Mouse (Mus musculus) thymus, postnatal 36 days (tissue): ENCODE measurements around the gene Zfp513.
A peak's percentile ranks its signal among the peaks of the same experiment; 100 is the strongest.

Experiments used
- DNase-seq, 2 experiments: peaks; one replicate each; pipeline ENCODE4 v3.0.0; 2022; ENCODE audit warnings: mixed read lengths in 2 of 2

The Zfp513 gene

GRCm38 (mm10) chr5:31199893-31200292 is 2.2 kb downstream of the Zfp513 start:
- DNase-seq = peak; percentile 25 to 39

DNA sequence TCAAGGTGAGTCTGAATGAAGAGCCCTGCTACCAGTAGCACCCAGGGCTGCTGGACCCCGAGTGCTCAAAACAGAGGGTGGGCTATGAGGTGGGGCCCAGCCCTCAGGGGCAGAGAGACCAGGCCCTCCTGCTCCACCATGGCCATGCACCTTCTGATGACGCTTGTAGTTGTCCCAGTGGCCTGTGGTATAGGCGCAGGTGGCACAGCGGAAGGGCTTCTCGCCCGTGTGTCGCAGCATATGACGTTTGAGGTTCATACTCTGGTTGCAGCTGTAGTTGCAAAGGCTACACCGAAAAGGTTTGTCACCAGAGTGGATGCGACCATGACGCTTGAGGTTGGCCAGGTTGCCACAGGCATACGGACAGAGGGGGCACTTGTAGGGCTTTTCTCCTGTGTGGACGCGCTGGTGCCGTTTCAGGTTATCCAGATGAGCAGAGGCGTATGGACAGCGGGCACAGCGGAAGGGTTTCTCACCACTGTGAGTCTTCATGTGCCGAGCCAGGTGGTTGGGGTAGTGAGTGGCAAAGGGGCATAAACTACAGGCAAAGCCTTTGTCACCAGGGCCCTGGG is 2.7 kb downstream of the Zfp513 start:
- DNase-seq = peak in 1 of 2 experiments; percentile 14

GRCm38 (mm10) chr5:31198616-31199320 is 3.3 kb downstream of the Zfp513 start:
- DNase-seq = no peak

DNA sequence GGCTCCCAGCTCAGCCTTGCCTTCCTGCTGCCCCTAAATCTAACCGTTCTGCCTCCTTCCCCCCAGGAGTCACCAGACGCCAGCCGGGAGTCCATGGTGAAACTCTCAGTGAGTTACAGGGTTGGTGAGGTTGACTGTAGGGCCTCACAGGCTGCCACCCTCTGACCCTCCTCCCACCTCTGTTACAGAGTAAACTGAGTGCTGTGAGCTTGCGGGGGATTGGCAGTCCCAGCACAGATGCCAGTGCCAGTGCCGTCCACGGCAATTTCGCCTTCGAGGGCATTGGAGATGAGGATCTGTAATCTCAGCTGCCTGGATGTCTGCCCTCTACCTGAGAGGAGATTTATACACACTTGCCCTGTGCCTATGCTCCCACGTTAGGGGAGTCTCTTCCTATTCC is 3.9 kb downstream of the Zfp513 start:
- peak in 1 of 2 experiments; percentile 7 for DNase-seq

DNA sequence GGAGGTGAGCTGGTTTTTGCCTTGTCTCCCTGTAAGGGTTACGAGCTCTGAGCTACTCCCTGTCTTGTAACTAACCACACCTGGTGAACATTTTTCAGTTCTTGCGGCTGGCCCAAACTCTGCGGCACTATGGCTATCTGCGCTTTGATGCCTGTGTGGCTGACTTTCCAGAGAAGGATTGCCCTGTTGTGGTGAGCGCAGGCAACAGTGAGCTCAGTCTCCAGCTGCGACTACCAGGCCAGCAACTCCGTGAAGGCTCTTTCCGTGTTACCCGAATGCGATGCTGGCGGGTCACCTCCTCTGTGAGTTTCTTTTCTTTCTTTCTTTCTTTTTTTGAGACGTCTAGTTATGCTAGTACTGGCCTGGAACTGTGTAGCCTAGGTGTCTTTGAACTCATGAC is 5.0 kb downstream of the Zfp513 start:
- no peak for DNase-seq

DNA sequence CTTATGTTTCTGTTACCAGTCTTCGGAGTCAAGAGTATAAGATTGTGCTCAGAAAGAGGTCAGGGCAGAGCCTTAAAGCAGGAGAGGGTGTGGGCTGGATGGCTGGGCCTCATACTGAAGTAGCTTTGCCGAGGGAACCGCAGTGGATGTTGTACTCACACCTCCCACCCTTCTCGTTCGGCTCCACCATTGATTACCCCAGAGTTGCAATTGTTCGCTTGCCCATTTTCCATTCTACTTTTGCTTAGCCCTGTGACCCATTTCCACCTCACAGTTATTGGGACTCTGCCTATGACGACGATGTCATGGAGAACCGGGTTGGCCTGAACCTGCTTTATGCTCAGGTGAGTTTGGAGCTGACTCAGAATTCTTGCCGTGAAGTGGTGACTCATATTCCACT is 5.9 kb downstream of the Zfp513 start:
- DNase-seq = no peak

DNA sequence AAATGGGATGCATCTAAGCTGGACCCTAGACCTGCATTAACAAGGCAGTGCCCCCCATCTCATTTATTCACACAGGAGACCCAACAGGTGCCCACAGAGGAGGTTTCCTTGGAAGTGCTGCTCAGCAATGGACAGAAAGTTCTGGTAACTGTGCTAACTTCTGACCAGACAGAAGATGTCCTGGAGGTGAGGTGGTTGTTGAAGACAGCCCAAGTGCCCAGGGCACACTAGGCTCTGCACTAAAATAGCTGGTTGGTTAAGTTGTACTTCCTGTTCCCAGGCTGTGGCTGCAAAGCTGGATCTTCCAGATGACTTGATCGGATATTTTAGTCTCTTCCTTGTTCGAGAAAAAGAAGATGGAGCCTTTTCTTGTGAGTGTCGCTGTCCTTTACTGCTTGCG is 6.4 kb downstream of the Zfp513 start:
- no peak for DNase-seq

- peak in 1 of 2 experiments; percentile 11 for DNase-seq
Observed at GRCm38 (mm10) chr5:31194486-31195485, 7.3 kb downstream of the Zfp513 start.

GRCm38 (mm10) chr5:31193631-31194281 is 8.3 kb downstream of the Zfp513 start:
- DNase-seq = no peak

DNA sequence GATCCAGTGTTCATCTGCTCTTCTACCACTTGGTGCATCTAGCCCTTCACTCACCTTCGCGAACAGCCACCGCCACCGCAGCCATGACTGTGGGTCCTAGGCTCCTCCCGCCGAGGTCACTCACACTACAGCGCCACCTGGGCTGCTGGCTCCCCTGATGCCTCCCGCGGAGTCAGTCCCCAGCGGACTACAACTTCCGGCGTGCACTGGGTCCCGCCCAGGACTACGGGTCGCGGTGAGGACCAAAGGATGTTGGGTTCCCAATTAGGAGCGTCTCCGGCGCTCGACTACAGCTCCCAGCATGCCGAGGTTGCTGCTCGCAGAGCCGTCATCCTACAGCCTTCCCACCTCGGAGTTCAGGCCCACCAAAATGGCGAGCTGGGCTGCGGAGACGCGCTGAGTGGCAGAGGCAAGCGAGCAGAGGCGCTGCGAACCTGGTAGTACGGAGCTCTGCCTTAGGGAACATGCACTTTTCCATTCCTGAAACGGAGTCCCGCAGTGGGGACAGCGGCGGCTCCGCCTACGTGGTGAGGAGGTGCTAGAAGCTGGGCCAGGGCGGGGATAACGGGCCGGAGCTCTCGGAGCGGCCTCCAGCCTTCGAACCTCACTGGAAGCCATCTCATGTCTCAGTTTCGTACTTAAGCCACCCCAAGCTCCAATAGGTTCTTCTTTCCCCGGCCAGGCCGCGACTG is 9.0 kb downstream of the Zfp513 start, which contains the start of the genes Snx17 and Eif2b4:
Gene Snx17, plus strand, starts transcription at position 289 of the 692 bp plus-strand sequence.
Gene Eif2b4, minus strand, starts transcription at position 492 of the 692 bp plus-strand sequence.
- peak; percentile 100 for DNase-seq

GRCm38 (mm10) chr5:31192045-31192938 is 9.8 kb downstream of the Zfp513 start:
- DNase-seq = no peak

- no peak for DNase-seq
Observed at GRCm38 (mm10) chr5:31190201-31190600, 11.9 kb downstream of the Zfp513 start.

GRCm38 (mm10) chr5:31188223-31188840 is 13.8 kb downstream of the Zfp513 start:
- peak in 1 of 2 experiments; percentile 9 for DNase-seq

GRCm38 (mm10) chr5:31183678-31184077 is 18.4 kb downstream of the Zfp513 start:
- no peak for DNase-seq

DNA sequence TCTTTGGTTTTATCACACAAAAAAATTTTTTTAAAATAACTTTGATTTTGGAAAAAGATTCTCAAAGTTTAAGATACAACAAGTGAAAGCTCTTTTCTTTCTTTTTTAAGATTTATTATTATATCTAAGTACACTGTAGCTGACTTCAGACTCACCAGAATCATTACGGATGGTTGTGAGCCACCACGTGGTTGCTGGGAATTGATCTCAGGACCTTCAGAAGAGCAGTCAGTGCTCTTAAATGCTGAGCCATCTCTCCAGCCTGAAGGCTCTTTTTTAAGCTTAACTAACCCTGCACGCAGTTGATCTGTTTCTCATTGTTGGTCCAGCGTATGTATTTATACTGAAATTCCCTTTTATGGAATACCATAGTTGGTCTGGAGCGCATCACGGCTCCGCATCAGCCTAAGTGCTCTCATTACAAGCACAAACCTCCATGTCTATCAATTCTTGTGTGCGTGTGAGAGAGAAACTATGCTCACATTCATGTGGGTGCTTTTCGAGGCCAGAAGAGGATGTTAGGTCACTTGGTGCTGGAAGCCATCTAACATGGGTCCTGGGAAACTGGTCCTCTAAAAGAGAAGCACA is 20.8 kb downstream of the Zfp513 start:
- DNase-seq = no peak

DNA sequence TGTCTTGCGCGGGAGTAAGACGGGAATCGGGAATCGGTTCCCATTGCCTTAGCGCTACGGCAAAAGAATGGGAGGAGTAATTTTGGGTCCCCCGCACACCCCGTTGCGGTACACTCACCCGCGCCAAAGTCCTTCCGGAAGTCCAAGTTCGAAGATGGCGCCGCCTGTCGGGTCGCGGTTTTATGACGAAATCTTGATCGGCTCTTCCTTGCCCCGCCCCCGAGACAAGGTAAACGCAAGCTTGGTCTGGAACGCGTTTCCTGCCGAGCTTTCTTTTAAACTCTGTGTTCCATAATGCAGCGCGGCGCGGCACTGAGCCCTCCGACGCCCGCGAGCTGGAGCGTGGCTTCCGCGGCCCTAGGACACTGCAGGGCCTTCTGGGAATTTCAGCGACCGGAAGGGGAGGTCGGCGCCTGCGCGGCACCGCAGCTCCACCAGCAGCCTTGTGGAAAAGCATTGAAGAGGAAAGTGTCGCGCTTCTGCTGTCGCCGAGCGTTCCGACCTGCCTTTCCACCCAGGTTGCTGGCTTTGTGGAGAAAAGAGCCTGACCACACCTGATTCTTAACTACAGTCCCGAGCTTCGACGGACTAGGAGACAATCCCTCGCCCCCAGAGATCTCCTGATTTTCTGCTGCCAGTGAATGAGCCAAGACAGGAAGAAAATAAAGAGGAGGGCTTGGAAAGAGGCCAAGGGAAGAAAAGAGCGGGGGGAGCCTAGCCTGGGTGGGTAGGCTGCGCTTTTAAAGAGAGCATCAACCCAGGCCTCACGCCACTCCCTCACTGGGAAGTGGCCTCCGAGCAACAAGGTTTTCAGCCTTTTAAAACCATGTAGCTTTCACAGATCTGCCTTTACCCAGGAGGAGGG is 22.1 kb downstream of the Zfp513 start, which contains the start of the genes Gm29609 and Gtf3c2:
Gene Gm29609, minus strand, starts transcription at position 146 of the 865 bp plus-strand sequence.
Gene Gtf3c2, minus strand, starts transcription at position 379 of the 865 bp plus-strand sequence.
- DNase-seq = peak; percentile 95 to 96

DNA sequence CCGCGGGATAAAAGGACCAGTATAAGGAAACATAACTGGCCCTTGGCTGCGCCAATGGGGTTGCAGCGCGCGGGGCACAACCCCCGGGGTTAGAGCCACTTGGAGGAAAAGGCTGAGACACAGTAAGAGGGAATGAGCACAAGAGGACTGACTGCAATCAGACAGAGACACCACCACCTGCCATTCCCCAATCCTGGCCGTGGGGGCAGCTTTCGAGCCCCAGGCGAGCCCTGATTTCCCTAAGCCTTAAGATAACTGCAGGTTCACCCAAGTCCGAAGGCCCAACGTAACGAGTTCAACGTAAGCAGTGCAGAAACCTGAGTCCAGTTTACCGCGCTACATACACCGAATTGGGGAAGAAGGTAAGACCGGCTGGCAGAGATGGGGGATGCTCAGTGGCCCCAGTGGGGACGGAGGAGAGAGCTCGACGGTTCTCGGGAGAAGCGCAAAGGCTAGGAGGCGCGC is 22.8 kb downstream of the Zfp513 start:
- no peak for DNase-seq

DNA sequence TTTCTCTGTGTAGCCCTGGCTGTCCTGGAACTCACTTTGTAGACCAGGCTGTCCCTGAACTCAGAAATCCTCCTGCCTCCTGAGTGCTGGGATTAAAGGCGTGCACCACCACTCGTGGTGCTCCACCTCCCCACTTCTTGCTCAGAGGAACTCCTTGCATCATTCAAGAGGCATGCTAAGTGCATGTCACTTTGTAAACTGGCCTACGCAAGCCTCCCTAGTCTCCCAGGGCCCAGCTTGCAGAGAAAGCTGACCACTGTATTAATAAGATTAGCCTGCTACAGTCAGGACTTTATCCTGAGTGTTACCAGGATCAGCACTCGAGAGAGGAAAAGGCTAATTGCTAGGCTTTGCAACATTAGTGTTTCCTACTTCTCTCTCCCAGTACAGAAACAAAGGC is 33.5 kb downstream of the Zfp513 start:
- no peak for DNase-seq

GRCm38 (mm10) chr5:31164878-31165277 is 37.2 kb downstream of the Zfp513 start:
- DNase-seq = no peak
